Mouse (Mus musculus) neural tube, embryonic 11.5 days (tissue): ENCODE measurements around the gene 2700097O09Rik. TPM values are rescaled to one million over a fixed set of nuclear protein-coding genes. Genes with fewer than 3 reads are reported as not detected.

Experiments used
- ATAC-seq: fragments of 200-750 bp; cut with Nextera tagmentation; 2 replicates; pipeline ENCODE4 v1.8.0; 2017; ENCODE audit warnings: moderate number of reproducible peaks, mild to moderate bottlenecking, moderate TSS enrichment, moderate library complexity; ENCODE audit not compliant: insufficient read depth, low FRiP score, low TSS enrichment
- DNase-seq: peaks from one replicate; pipeline ENCODE4 v3.0.0-alpha.2; 2015; ENCODE audit warnings: low spot score
- H3K27ac ChIP-seq: fragments of 300-500 bp; sonication (generic); 2 replicates; pipeline ENCODE4 v1.5.1; 2014; ENCODE audit warnings: low read depth, mild to moderate bottlenecking, low read length
- H3K27me3 ChIP-seq: fragments of 300-500 bp; sonication (generic); 2 replicates; pipeline ENCODE4 v1.6.1; 2014; ENCODE audit warnings: mild to moderate bottlenecking, low read length, mixed read lengths; ENCODE audit not compliant: control insufficient read depth, insufficient read depth
- H3K36me3 ChIP-seq: fragments of 300-500 bp; sonication (generic); 2 replicates; pipeline ENCODE4 v1.6.1; 2014; ENCODE audit warnings: mild to moderate bottlenecking, low read length, moderate library complexity, mixed read lengths; ENCODE audit not compliant: control insufficient read depth, insufficient read depth
- H3K4me1 ChIP-seq: fragments of 300-500 bp; sonication (generic); 2 replicates; pipeline ENCODE4 v1.6.1; 2014; ENCODE audit warnings: low read length, mixed read lengths; ENCODE audit not compliant: control insufficient read depth, insufficient read depth
- H3K4me2 ChIP-seq: fragments of 300-500 bp; sonication (generic); 2 replicates; pipeline ENCODE4 v1.6.1; 2014; ENCODE audit warnings: low read depth, mild to moderate bottlenecking, moderate library complexity
- H3K4me3 ChIP-seq: fragments of 300-500 bp; sonication (generic); 2 replicates; pipeline ENCODE4 v1.5.1; 2014; ENCODE audit warnings: low read depth, low read length
- H3K9ac ChIP-seq: fragments of 300-500 bp; sonication (generic); 2 replicates; pipeline ENCODE4 v1.6.1; 2014; ENCODE audit warnings: mild to moderate bottlenecking, low read length
- H3K9me3 ChIP-seq: fragments of 300-500 bp; sonication (generic); 2 replicates; pipeline ENCODE4 v1.6.1; 2016; ENCODE audit warnings: low read length; ENCODE audit not compliant: control insufficient read depth
- whole genome bisulfite sequencing: fragments of 180-500 bp; shearing (Covaris S2); extraction: QIAGEN DNeasy Blood & Tissue Kit; methylation state at CpG from one replicate; pipeline ENCODE4 v1.1.7; 2014; 5-methylcytosine and 5-hydroxymethylcytosine counted together
- polyA plus RNA-seq: library from polyadenylated mRNA; unstranded; fragments of >200 nt; fragmentation: Nextera tagmentation; extraction: Ambion mirVana; gene quantifications from 2 replicates; pipeline ENCODE4 v1.2.1, GENCODE M21; 2014

Gene 2700097O09Rik
- polyA plus RNA-seq, 1 experiment from 2014 or later = 33.6 TPM

- Histone ChIP-seq H3K27me3 (no peaks in the 10 kb centered on the region), H3K4me2 (no peak overlapping the region), H3K4me1 (no peaks in the 10 kb centered on the region), H3K9me3 (no peaks in the 10 kb centered on the region), H3K27ac (no peak overlapping the region), H3K9ac (no peak overlapping the region), H3K36me3 (no peaks in the 10 kb centered on the region), H3K4me3 (no peak overlapping the region)
- WGBS = 61% methylated on average over 9 of the region's 9 CpGs
- no peak for ATAC-seq
- no peak for DNase-seq
Observed at GRCm38 (mm10) chr12:55017119-55017721, 62.7 kb downstream of the 2700097O09Rik start.

GRCm38 (mm10) chr12:55016339-55017118 is 63.4 kb downstream of the 2700097O09Rik start:
- Histone ChIP-seq H3K27me3 (no peaks in the 10 kb centered on the region), H3K9ac (no peak overlapping the region), H3K4me2 (no peak overlapping the region), H3K36me3 (no peaks in the 10 kb centered on the region), H3K4me3 (no peak overlapping the region), H3K27ac (no peak overlapping the region), H3K4me1 (no peaks in the 10 kb centered on the region), H3K9me3 (no peaks in the 10 kb centered on the region)
- ATAC-seq (no peak), DNase-seq (no peak)
- WGBS = 74% methylated on average over 8 of the region's 8 CpGs

- no peak for DNase-seq
- Histone ChIP-seq H3K27me3 (no peaks in the 10 kb centered on the region), H3K4me1 (no peaks in the 10 kb centered on the region), H3K27ac (no peak overlapping the region), H3K9ac (no peak overlapping the region), H3K9me3 (no peaks in the 10 kb centered on the region), H3K36me3 (no peaks in the 10 kb centered on the region), H3K4me3 (no peak overlapping the region), H3K4me2 (no peak overlapping the region)
- ATAC-seq = no peak
- WGBS = 83% methylated on average over 5 of the region's 5 CpGs
Observed at GRCm38 (mm10) chr12:55015428-55015827, 64.5 kb downstream of the 2700097O09Rik start.

DNA sequence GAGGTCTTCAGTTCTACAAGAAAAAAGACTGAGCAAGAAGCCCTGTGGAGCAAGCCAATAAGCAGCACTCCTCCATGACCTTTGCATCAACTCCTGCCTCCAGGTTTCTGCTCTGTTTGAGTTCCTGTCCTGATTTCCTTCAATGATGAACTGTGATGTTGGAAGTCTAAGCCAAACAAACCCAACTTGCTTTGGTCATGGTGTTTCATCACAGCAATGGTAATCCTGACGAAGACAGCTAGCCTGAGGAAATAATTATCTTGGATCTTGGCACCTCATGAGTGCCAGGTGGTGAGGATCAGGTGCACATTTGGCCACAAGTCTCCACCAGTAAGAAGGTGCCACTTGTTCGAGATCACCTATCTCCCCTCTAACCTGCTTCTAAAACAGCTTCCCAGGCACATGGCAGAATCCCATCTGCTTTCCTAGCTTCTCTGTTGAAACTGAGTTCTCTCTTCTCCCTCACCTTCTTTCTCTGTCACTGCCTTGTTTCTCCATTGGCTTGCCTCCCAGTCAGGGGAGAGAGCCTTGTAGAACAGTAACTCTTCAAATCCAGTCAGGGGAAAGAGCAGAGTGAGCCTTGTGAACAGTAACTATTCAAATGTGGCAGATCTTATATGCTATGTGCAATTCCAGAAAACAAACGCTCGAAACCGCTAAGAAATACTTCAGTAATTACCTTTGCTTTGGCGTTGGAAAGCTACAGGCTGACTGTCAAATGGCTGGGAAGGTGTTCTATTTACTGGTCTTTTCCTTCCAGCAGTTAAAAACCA is 66.1 kb downstream of the 2700097O09Rik start, which contains the start of gene Baz1a:
Gene Baz1a (minus strand): TSS at position 723 of the 773 bp plus-strand sequence.
- H3K27ac ChIP-seq = no peak within 1 kb of the TSS
- no peak within 1 kb of the TSS for H3K4me2 ChIP-seq
- no peaks in the 10 kb centered on the region for H3K27me3 ChIP-seq
- no peaks in the 10 kb centered on the region for H3K4me1 ChIP-seq
- H3K9me3 ChIP-seq = no peaks in the 10 kb centered on the region
- no peaks in the 10 kb centered on the region for H3K36me3 ChIP-seq
- 83% methylated on average over 6 of the region's 6 CpGs for WGBS
- H3K9ac ChIP-seq = no peak within 1 kb of the TSS
- no peak within 1 kb of the TSS for H3K4me3 ChIP-seq
- no peak for ATAC-seq
- DNase-seq = no peak

GRCm38 (mm10) chr12:55013031-55013430 is 66.9 kb downstream of the 2700097O09Rik start:
- H3K4me1 ChIP-seq = no peaks in the 10 kb centered on the region
- no peaks in the 10 kb centered on the region for H3K9me3 ChIP-seq
- H3K9ac ChIP-seq = no peak overlapping the region
- no peak for DNase-seq
- 84% methylated on average over 1 of the region's 1 CpGs for WGBS
- H3K4me3 ChIP-seq = no peak overlapping the region
- H3K36me3 ChIP-seq = no peaks in the 10 kb centered on the region
- H3K27ac ChIP-seq = no peak overlapping the region
- no peak for ATAC-seq
- H3K27me3 ChIP-seq = no peaks in the 10 kb centered on the region
- no peak overlapping the region for H3K4me2 ChIP-seq

DNA sequence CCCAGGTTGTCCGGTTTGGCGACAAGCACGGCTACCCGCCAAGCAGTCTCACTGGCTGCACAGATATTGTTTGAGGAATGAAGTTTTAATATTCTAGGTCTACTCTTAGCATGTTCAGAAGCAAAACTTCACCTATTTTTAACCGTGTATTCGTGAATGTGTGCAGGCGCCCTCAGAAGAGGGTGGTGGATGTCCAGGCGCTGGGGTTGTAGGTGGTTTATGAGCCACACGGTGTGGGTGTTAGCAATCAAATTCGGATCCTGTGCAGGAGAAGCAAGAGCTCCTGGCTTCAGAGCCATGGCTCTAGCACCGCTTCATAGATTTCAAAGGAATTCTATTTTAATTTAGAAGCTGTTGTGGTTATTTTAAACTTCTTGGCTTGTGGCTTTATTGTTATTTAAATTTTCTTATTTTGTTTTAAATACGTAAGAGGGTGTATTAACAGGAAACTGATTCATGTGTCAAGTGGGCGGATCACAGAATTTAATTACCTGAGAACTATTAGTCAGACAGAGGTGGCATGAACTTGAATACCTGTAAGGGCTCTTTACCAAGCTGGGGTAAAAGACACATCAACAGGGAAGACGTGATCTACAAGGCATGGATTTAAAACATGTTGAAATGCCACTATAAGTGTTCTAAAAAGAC is 72.4 kb downstream of the 2700097O09Rik start:
- Histone ChIP-seq H3K9ac (no peak overlapping the region), H3K27ac (no peak overlapping the region), H3K36me3 (no peaks in the 10 kb centered on the region), H3K9me3 (no peaks in the 10 kb centered on the region), H3K4me3 (no peak overlapping the region), H3K4me1 (no peaks in the 10 kb centered on the region), H3K4me2 (no peak overlapping the region), H3K27me3 (no peaks in the 10 kb centered on the region)
- DNase-seq = no peak
- ATAC-seq = no peak
- 90% methylated on average over 14 of the region's 14 CpGs for WGBS

DNA sequence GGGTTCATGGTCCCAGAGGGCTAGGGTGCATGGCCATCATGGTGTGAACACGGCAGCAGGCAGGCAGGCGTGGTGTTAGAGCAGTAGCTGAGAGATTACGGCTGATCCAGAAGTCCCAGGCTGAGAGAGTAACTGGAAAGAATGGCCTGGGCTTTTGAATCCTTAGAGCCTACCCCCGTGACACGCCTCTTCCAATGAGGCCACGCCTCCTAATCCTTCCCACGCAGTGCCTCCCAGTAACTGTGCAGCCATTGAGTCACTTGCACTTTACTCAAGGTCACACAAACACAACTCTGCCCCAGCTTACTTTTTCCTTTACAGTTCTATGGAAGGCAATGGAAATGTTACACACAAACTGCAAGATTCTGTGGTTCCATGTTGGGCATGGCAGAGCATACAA is 73.8 kb downstream of the 2700097O09Rik start:
- Histone ChIP-seq H3K27ac (no peak overlapping the region), H3K36me3 (no peaks in the 10 kb centered on the region), H3K9ac (no peak overlapping the region), H3K4me1 (no peaks in the 10 kb centered on the region), H3K4me3 (no peak overlapping the region), H3K27me3 (no peaks in the 10 kb centered on the region), H3K4me2 (no peak overlapping the region), H3K9me3 (no peaks in the 10 kb centered on the region)
- WGBS = 84% methylated on average over 7 of the region's 7 CpGs
- ATAC-seq (no peak), DNase-seq (no peak)

DNA sequence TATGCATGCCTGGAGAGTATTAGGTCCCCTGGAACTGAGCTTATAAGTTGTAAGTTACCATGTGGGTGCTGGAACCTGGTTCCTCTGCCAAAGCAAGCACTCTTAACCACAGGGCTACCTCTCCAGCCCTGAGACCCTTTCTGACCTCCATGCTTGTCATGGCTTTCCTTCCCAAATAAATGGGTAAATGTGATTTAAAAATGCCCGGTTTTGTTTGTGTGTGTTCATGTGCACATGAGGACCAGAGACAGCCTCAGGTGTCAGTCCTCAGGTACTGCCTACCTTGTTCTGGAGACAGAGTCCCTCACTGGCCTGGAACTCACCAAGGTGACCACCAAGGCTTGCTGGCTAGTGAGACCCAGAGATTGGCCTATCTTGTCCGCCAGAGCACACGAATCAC is 75.5 kb downstream of the 2700097O09Rik start:
- Histone ChIP-seq H3K9me3 (no peaks in the 10 kb centered on the region), H3K9ac (no peak overlapping the region), H3K27ac (no peak overlapping the region), H3K4me3 (no peak overlapping the region), H3K36me3 (no peaks in the 10 kb centered on the region), H3K4me2 (no peak overlapping the region), H3K27me3 (no peaks in the 10 kb centered on the region), H3K4me1 (no peaks in the 10 kb centered on the region)
- DNase-seq (no peak), ATAC-seq (no peak)
- 94% methylated on average over 3 of the region's 3 CpGs for WGBS
